Mouse (Mus musculus): Measurements from ENCODE around the gene Ckm. TPM values are rescaled to one million over a fixed set of nuclear protein-coding genes. Genes with fewer than 3 reads are reported as not detected.

Ckm gene
- total and polyA plus RNA-seq, 2 experiments from 2014 or later = 0.48 TPM; not detected in 1

- DNase-seq = no peak
- no peak overlapping the region for H3K4me3 ChIP-seq (ENCODE audit: low read depth, low read length)
- no peak for TF ChIP-seq CTCF (IDR thresholded peaks at IDR 0.05; ENCODE audit: low read depth)
Observed at GRCm38 (mm10) chr7:19429726-19430125, 25.1 kb downstream of the Ckm start.

GRCm38 (mm10) chr7:19430402-19430801, 25.8 kb downstream of the Ckm start:
- TF ChIP-seq CTCF (IDR thresholded peaks at IDR 0.05; ENCODE audit: low read depth) = no peak
- DNase-seq (no peak), ATAC-seq (no peak)
- no peak overlapping the region for H3K4me2 ChIP-seq (ENCODE audit: low read depth)
- H3K4me3 ChIP-seq (ENCODE audit: low read depth, low read length) = no peak overlapping the region
- H3K36me3 ChIP-seq (ENCODE audit: insufficient read depth) = peaks cover 97% of the 10 kb centered on the region
- no peak overlapping the region for H3K9ac ChIP-seq
- 87% methylated on average over 6 of the region's 6 CpGs for WGBS
- H3K27me3 ChIP-seq (ENCODE audit: insufficient read depth, low read length) = no peaks in the 10 kb centered on the region
- no peaks in the 10 kb centered on the region for H3K9me3 ChIP-seq (ENCODE audit: low read length)
- no peaks in the 10 kb centered on the region for H3K4me1 ChIP-seq (ENCODE audit: insufficient read depth)
- no peak overlapping the region for H3K27ac ChIP-seq (ENCODE audit: low read depth, low read length)

More at GRCm38 (mm10) chr7:19429726-19430125, 25.1 kb downstream of the Ckm start:
- no peaks in the 10 kb centered on the region for H3K9me3 ChIP-seq (ENCODE audit: low read length)
- ATAC-seq = no peak
- no peak overlapping the region for H3K27ac ChIP-seq (ENCODE audit: low read depth, low read length)
- no peak overlapping the region for H3K4me2 ChIP-seq (ENCODE audit: low read depth)
- H3K4me1 ChIP-seq (ENCODE audit: insufficient read depth) = no peaks in the 10 kb centered on the region
- H3K36me3 ChIP-seq (ENCODE audit: insufficient read depth) = peaks cover 93% of the 10 kb centered on the region
- WGBS = 62% methylated on average over 8 of the region's 8 CpGs
- H3K27me3 ChIP-seq (ENCODE audit: insufficient read depth, low read length) = no peaks in the 10 kb centered on the region
- H3K9ac ChIP-seq = no peak overlapping the region

- peak; percentile 45 for TF ChIP-seq CTCF (IDR thresholded peaks at IDR 0.05; ENCODE audit: low read depth)
- Histone ChIP-seq H3K36me3 (ENCODE audit: insufficient read depth) (peaks cover 97% of the 10 kb centered on the region), H3K9ac (no peak overlapping the region), H3K9me3 (ENCODE audit: low read length) (no peaks in the 10 kb centered on the region), H3K27ac (ENCODE audit: low read depth, low read length) (no peak overlapping the region), H3K27me3 (ENCODE audit: insufficient read depth, low read length) (no peaks in the 10 kb centered on the region), H3K4me1 (ENCODE audit: insufficient read depth) (no peaks in the 10 kb centered on the region), H3K4me2 (ENCODE audit: low read depth) (no peak overlapping the region), H3K4me3 (ENCODE audit: low read depth, low read length) (no peak overlapping the region)
- 90% methylated on average over 2 of the region's 2 CpGs for WGBS
- ATAC-seq = no peak
- DNase-seq = no peak
Observed at GRCm38 (mm10) chr7:19432475-19432874, 27.9 kb downstream of the Ckm start.

GRCm38 (mm10) chr7:19436276-19436675, 31.7 kb downstream of the Ckm start:
- H3K9ac ChIP-seq = no peak overlapping the region
- H3K36me3 ChIP-seq (ENCODE audit: insufficient read depth) = peaks cover 86% of the 10 kb centered on the region
- H3K4me3 ChIP-seq (ENCODE audit: low read depth, low read length) = no peak overlapping the region
- no peak overlapping the region for H3K27ac ChIP-seq (ENCODE audit: low read depth, low read length)
- H3K4me1 ChIP-seq (ENCODE audit: insufficient read depth) = no peaks in the 10 kb centered on the region
- DNase-seq (no peak), ATAC-seq (no peak)
- no peak overlapping the region for H3K4me2 ChIP-seq (ENCODE audit: low read depth)
- H3K27me3 ChIP-seq (ENCODE audit: insufficient read depth, low read length) = no peaks in the 10 kb centered on the region
- WGBS = 95% methylated on average over 2 of the region's 2 CpGs
- no peaks in the 10 kb centered on the region for H3K9me3 ChIP-seq (ENCODE audit: low read length)
- TF ChIP-seq CTCF (IDR thresholded peaks at IDR 0.05; ENCODE audit: low read depth) = no peak

- DNase-seq = no peak
- ATAC-seq = 0 out of 2 replicates have a peak, but pooled peaks have one; percentile 18
- H3K27me3 ChIP-seq (ENCODE audit: insufficient read depth, low read length) = no peaks in the 10 kb centered on the region
- H3K4me2 ChIP-seq (ENCODE audit: low read depth) = no peak overlapping the region
- no peaks in the 10 kb centered on the region for H3K4me1 ChIP-seq (ENCODE audit: insufficient read depth)
- WGBS = 78% methylated on average over 9 of the region's 9 CpGs
- no peak overlapping the region for H3K27ac ChIP-seq (ENCODE audit: low read depth, low read length)
- TF ChIP-seq CTCF (IDR thresholded peaks at IDR 0.05; ENCODE audit: low read depth) = no peak
- H3K9me3 ChIP-seq (ENCODE audit: low read length) = no peaks in the 10 kb centered on the region
- no peak overlapping the region for H3K9ac ChIP-seq
- no peak overlapping the region for H3K4me3 ChIP-seq (ENCODE audit: low read depth, low read length)
- H3K36me3 ChIP-seq (ENCODE audit: insufficient read depth) = peaks cover 86% of the 10 kb centered on the region
Observed at GRCm38 (mm10) chr7:19437048-19437447, 32.5 kb downstream of the Ckm start.

- Histone ChIP-seq H3K27me3 (ENCODE audit: insufficient read depth, low read length) (no peaks in the 10 kb centered on the region), H3K27ac (ENCODE audit: low read depth, low read length) (no peak overlapping the region), H3K4me1 (ENCODE audit: insufficient read depth) (no peaks in the 10 kb centered on the region), H3K36me3 (ENCODE audit: insufficient read depth) (peaks cover 71% of the 10 kb centered on the region), H3K4me2 (ENCODE audit: low read depth) (no peak overlapping the region), H3K9me3 (ENCODE audit: low read length) (no peaks in the 10 kb centered on the region), H3K9ac (no peak overlapping the region), H3K4me3 (ENCODE audit: low read depth, low read length) (no peak overlapping the region)
- no peak for DNase-seq
- TF ChIP-seq CTCF (IDR thresholded peaks at IDR 0.05; ENCODE audit: low read depth) = no peak
- no peak for ATAC-seq
- WGBS = 83% methylated on average over 9 of the region's 9 CpGs
Observed at GRCm38 (mm10) chr7:19441448-19442091, 37.0 kb downstream of the Ckm start.

- WGBS = 45% methylated on average over 3 of the region's 3 CpGs
Observed at GRCm38 (mm10) chr7:19443344-19443743, 38.8 kb downstream of the Ckm start.

More at GRCm38 (mm10) chr7:19443344-19443743, 38.8 kb downstream of the Ckm start:
- Histone ChIP-seq H3K36me3 (ENCODE audit: insufficient read depth) (peaks cover 71% of the 10 kb centered on the region), H3K4me2 (ENCODE audit: low read depth) (no peak overlapping the region), H3K9me3 (ENCODE audit: low read length) (no peaks in the 10 kb centered on the region), H3K4me1 (ENCODE audit: insufficient read depth) (no peaks in the 10 kb centered on the region), H3K4me3 (ENCODE audit: low read depth, low read length) (no peak overlapping the region), H3K9ac (no peak overlapping the region), H3K27ac (ENCODE audit: low read depth, low read length) (no peak overlapping the region), H3K27me3 (ENCODE audit: insufficient read depth, low read length) (no peaks in the 10 kb centered on the region)
- ATAC-seq = peak; percentile 56
- peak; percentile 92 for TF ChIP-seq CTCF (IDR thresholded peaks at IDR 0.05; ENCODE audit: low read depth)
- peak; percentile 88 for DNase-seq
